Mouse (Mus musculus) gastrocnemius, postnatal 10 days (tissue): Measurements from ENCODE around the gene Cdh23. TPM values are rescaled to one million over a fixed set of nuclear protein-coding genes. Genes with fewer than 3 reads are reported as not detected.

ENCODE experiments used
- DNase-seq: peaks from one replicate; pipeline ENCODE4 v3.0.0; 2021; ENCODE audit warnings: mixed read lengths
- total RNA-seq, 2 experiments: library from RNA; stranded (reverse); gene quantifications; 2 replicates each; pipeline ENCODE4 v1.2.3; 2021

Cdh23 gene
- total RNA-seq, 2 experiments from 2014 or later = 3.1 to 4.2 TPM

GRCm38 (mm10) chr10:60282116-60283014, 413.9 kb downstream of the Cdh23 start:
- DNase-seq = no peak

GRCm38 (mm10) chr10:60281571-60282050, 414.7 kb downstream of the Cdh23 start:
- DNase-seq = no peak

GRCm38 (mm10) chr10:60280353-60280752, 415.9 kb downstream of the Cdh23 start:
- DNase-seq = no peak

GRCm38 (mm10) chr10:60279941-60280301, 416.4 kb downstream of the Cdh23 start:
- peak; percentile 49 for DNase-seq

GRCm38 (mm10) chr10:60279290-60279940, 416.9 kb downstream of the Cdh23 start:
- no peak for DNase-seq

GRCm38 (mm10) chr10:60278786-60279185, 417.5 kb downstream of the Cdh23 start:
- DNase-seq = no peak

GRCm38 (mm10) chr10:60278006-60278399, 418.3 kb downstream of the Cdh23 start:
- no peak for DNase-seq

- peak; percentile 96 for DNase-seq
These were observed 418.9 kb downstream of the Cdh23 start, which contains the start of gene Psap for GRCm38 (mm10) chr10:60277207-60278005. Gene Psap (plus strand): TSS chr10:60277627.

- no peak for DNase-seq
These were observed 422.9 kb downstream of the Cdh23 start for GRCm38 (mm10) chr10:60273382-60273781.

GRCm38 (mm10) chr10:60272241-60272640, 424.0 kb downstream of the Cdh23 start:
- DNase-seq = no peak

- DNase-seq = no peak
These were observed 425.3 kb downstream of the Cdh23 start for GRCm38 (mm10) chr10:60271015-60271414.

GRCm38 (mm10) chr10:60269141-60270064, 426.9 kb downstream of the Cdh23 start:
- no peak for DNase-seq

- no peak for DNase-seq
These were observed 427.6 kb downstream of the Cdh23 start for GRCm38 (mm10) chr10:60268738-60269137.

- DNase-seq = no peak
These were observed 429.4 kb downstream of the Cdh23 start for GRCm38 (mm10) chr10:60266842-60267401.

- DNase-seq = peak; percentile 55
These were observed 431.0 kb downstream of the Cdh23 start for GRCm38 (mm10) chr10:60265252-60265651.

GRCm38 (mm10) chr10:60263351-60263750, 432.9 kb downstream of the Cdh23 start:
- DNase-seq = no peak

- peak; percentile 86 for DNase-seq
These were observed 433.9 kb downstream of the Cdh23 start for GRCm38 (mm10) chr10:60262386-60262785.

GRCm38 (mm10) chr10:60261530-60261929, 434.8 kb downstream of the Cdh23 start:
- no peak for DNase-seq

- no peak for DNase-seq
These were observed 435.6 kb downstream of the Cdh23 start for GRCm38 (mm10) chr10:60260557-60261294.

- DNase-seq = no peak
These were observed 438.9 kb downstream of the Cdh23 start for GRCm38 (mm10) chr10:60257261-60257825.
